Mouse (Mus musculus) layer of hippocampus, adult 8-10 months (tissue): ENCODE results near the gene Mark2. TPM values are rescaled to one million over a fixed set of nuclear protein-coding genes. Genes with fewer than 3 reads are reported as not detected.

ENCODE experiments used
- DNase-seq, 2 experiments: peaks; one replicate each; pipeline ENCODE4 v3.0.0; 2022; ENCODE audit warnings: low spot score in 2 of 2
- total RNA-seq, 4 experiments: library from RNA; stranded (reverse); gene quantifications; 2 replicates each; pipeline ENCODE4 v1.2.4; 2022

The Mark2 gene
- total RNA-seq, 4 experiments from 2014 or later = 101 to 135 (median 120) TPM

- DNase-seq = peak in 1 of 2 experiments; percentile 50
Observed at GRCm38 (mm10) chr19:7267091-7267741, 74.4 kb downstream of the Mark2 start, which contains the start of gene Rcor2. Rcor2 (plus strand) TSS chr19:7267325.

DNA sequence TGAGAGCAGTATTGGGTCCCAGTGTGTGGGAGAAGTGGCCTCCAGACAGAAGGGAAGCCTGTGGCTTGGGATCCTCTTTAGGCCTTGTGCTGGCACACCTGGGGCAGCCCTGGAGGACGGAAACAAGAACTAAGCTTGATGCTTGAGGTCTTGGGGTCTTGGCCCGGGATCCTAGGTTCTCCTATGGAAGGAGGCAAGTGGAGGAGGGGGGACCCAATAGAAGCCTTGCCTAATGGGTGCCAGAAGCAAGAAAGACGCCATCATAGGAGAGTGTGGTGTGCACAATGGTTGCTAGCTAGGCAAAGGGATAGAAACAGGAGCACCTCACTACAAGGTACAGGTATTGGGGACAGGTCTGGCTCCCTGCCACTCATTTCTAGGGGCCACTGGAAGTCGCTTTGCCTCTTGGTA is 75.2 kb downstream of the Mark2 start:
- no peak for DNase-seq

DNA sequence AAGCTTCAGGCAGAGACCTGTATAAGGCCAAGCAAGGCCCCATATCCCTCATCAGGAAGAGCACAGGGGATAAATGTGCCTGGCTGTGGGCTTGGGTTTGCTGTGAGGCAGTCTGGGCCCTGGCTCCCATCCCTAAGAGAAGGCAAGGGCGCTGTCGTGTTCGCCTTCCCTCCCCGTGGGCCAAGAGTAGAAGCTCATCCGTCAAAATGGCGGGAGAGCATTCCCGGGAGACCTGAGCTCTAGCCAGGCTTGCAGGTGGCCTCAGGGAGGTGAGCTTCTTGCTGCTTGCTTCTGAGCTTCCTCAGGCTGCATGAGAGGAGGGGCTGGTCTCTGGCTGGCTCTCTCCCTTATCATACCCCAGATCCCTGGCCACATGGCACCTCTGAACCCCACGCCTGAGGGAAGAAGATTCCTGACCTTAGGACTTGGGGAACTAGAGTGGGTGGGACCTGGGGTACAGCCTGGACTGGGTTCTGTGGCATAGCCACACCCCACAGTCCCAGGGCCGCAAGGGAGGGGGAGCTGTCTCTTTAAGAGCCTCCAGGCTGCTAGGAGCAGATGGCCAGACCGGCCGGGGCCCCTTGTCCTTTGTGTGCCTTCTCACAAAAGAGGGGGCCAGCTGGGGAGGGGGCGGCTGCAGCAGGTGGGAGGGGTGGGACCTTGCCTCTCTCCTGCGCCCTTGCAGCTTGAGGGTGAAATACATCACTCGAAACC is 76.0 kb downstream of the Mark2 start:
- no peak for DNase-seq

- no peak for DNase-seq
Observed at GRCm38 (mm10) chr19:7264766-7265331, 76.8 kb downstream of the Mark2 start.

- peak in 1 of 2 experiments; percentile 62 for DNase-seq
Observed at GRCm38 (mm10) chr19:7264088-7264765, 77.4 kb downstream of the Mark2 start.

- no peak for DNase-seq
Observed at GRCm38 (mm10) chr19:7262592-7262991, 79.1 kb downstream of the Mark2 start.

DNA sequence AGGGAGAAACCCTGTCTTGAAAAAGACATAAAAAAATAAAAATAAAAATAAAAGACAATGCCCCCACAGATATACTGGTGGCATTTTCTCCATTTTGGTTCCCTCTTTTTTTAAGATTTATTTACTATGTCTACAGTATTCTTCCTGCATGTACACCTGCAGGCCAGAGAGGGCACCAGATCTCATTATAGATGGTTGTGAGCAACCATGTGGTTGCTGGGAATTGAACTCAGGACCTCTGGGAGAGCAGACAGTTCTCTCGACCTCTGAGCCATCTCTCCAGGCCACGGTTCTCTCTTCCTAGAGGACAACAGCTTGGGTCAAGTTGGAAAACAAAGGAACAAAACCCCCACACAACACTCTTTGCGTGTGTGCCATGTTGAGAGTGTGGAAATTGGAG is 79.7 kb downstream of the Mark2 start:
- no peak for DNase-seq

DNA sequence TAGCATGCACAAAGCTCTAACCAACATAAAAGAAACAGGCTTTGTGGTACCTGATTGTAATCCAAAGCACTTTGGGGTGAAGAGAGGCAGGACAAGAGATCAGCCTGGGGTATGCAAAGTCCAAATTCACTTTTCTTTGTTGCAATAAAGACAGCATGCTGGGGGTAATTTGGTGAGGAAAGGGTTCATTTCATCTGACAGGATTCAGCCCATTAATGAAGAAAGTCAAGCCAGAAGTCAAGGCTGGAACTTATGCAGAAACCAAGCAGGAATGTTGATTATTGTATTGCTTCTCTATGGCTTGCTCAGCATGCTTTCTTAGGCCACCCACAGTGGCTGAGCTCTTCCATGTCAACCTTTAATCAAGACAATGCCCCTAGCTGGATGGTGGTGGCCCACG is 80.2 kb downstream of the Mark2 start:
- DNase-seq = no peak

- DNase-seq = no peak
Observed at GRCm38 (mm10) chr19:7257881-7258280, 83.8 kb downstream of the Mark2 start.

- DNase-seq = no peak
Observed at GRCm38 (mm10) chr19:7246021-7246420, 95.6 kb downstream of the Mark2 start.

- DNase-seq = peak; percentile 89 to 90
Observed at GRCm38 (mm10) chr19:7240782-7241690, 100.6 kb downstream of the Mark2 start, which contains the start of gene Naa40. Naa40 (minus strand) TSS chr19:7241183.

- DNase-seq = no peak
Observed at GRCm38 (mm10) chr19:7240291-7240690, 101.4 kb downstream of the Mark2 start.

DNA sequence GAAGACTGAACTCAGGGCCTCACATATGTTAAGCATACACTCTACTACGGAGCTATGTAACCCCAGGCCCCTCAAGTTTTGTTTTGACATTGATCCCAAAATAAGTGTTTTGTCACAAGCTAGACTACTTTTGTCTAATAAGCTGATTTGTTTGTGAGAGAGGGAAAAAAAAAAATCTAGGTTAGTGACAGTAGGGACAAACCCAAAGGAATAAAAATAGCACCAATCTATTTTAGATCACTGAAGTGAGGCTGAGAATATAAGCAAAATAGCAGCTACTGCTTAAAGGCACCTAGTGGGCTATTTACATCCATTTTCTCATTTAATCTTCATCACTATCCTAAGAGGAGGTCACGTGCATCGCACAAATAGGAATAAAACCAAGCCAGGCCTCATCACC is 102.1 kb downstream of the Mark2 start:
- no peak for DNase-seq

- DNase-seq = no peak
Observed at GRCm38 (mm10) chr19:7236742-7237141, 104.9 kb downstream of the Mark2 start.

DNA sequence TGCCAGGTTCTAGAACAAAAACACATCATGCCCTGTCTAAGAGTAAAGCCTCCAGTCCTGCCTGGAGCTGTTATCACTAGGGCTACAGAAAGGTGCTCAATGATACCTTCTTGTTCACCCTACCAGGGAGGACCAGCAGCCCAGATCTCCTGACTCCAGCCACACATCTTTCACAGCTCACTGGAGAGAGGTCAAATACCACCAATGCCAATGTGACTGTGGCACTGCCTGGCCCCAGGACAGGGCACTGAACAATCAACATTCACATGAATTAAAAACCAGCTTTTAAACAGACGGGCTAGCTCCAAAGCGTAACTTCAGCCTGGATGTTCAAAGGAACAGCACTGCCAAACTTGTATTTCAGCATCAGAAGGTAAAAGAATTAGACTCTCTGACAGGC is 105.6 kb downstream of the Mark2 start:
- DNase-seq = no peak

DNA sequence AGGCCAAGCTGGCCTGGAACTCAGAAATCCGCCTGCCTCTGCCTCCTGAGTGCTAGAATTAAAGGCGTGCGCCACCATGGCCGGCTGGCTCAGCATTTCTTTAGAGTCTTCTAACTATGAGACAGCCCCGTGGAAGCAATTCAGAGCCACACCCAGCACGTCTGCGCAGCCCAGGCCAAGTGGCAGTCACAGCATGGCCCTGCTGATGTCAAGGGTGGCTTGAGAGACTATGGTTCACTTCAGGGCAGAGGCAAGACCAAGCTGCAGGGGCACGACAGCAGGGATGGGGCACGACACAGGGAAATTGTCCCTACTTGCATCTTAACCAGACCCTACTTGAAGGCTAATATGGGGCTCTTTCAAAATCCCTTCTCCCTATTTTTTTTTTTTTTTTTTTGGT is 106.2 kb downstream of the Mark2 start:
- no peak for DNase-seq

DNA sequence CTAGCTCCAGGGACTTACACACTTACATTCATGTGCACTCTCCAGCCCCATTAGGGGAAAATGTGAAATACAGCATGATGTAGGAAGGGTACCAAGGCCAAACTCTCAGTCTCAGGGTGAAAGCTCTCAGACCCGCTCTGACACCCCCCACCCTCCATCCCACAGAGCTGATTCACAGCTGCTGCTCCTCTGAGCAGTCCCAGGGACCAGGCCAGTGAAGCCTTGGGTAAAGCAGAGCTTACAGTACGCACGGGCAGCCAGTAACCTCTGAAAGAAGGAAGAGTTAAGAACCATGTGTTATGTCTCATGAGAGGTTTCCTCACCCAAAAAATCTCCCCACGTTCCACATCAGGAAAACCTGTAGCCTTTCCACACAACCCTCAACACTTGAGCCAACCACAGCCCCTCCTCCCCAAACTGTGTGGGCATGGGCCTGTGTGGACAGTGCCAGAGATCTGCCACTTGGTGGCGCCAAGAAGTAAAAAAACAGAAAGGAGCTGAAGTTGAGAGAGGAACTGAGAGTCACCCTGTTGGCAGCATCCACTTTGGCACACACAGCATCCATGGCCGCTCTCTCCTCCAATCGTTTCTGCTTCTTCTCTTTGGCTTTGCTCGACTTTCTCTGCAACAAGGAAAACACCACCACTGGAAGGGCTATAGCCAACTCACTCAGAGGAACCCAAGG is 107.0 kb downstream of the Mark2 start:
- peak; percentile 79 to 82 for DNase-seq

GRCm38 (mm10) chr19:7226511-7226914 is 115.1 kb downstream of the Mark2 start:
- DNase-seq = no peak
